Mouse (Mus musculus) layer of hippocampus, adult 18-20 months (tissue): ENCODE data around the gene Creb5. TPM values are rescaled to one million over a fixed set of nuclear protein-coding genes. Genes with fewer than 3 reads are reported as not detected.

Source experiments
- DNase-seq, 2 experiments: peaks; one replicate each; pipeline ENCODE4 v3.0.0; 2022; ENCODE audit warnings: low spot score in 2 of 2
- total RNA-seq, 2 experiments: library from RNA; stranded (reverse); gene quantifications; 2 replicates each; pipeline ENCODE4 v1.2.3; 2021

The Creb5 gene
- total RNA-seq, 2 experiments from 2014 or later = 2.6 to 3.2 TPM

GRCm38 (mm10) chr6:53429891-53430290 lies 142.8 kb downstream of the Creb5 start:
- no peak for DNase-seq

- DNase-seq = no peak
Measured at GRCm38 (mm10) chr6:53445862-53446460, 158.9 kb downstream of the Creb5 start.

GRCm38 (mm10) chr6:53447479-53447878 lies 160.4 kb downstream of the Creb5 start:
- DNase-seq = no peak

GRCm38 (mm10) chr6:53448317-53448870 lies 161.3 kb downstream of the Creb5 start:
- no peak for DNase-seq

GRCm38 (mm10) chr6:53449437-53450173 lies 162.5 kb downstream of the Creb5 start:
- no peak for DNase-seq

GRCm38 (mm10) chr6:53450494-53450893 lies 163.4 kb downstream of the Creb5 start:
- DNase-seq = peak; percentile 59 to 76

- no peak for DNase-seq
Measured at GRCm38 (mm10) chr6:53452240-53452639, 165.2 kb downstream of the Creb5 start.

GRCm38 (mm10) chr6:53455442-53455841 lies 168.4 kb downstream of the Creb5 start:
- DNase-seq = no peak

- no peak for DNase-seq
Measured at GRCm38 (mm10) chr6:53456111-53456510, 169.0 kb downstream of the Creb5 start.

- DNase-seq = no peak
Measured at GRCm38 (mm10) chr6:53459995-53460747, 173.1 kb downstream of the Creb5 start.

- no peak for DNase-seq
Measured at GRCm38 (mm10) chr6:53461056-53461455, 174.0 kb downstream of the Creb5 start.

- no peak for DNase-seq
Measured at GRCm38 (mm10) chr6:53461775-53462770, 175.0 kb downstream of the Creb5 start.

GRCm38 (mm10) chr6:53462802-53463201 lies 175.7 kb downstream of the Creb5 start:
- no peak for DNase-seq

- DNase-seq = no peak
Measured at GRCm38 (mm10) chr6:53463261-53463813, 176.3 kb downstream of the Creb5 start.

GRCm38 (mm10) chr6:53469204-53469603 lies 182.1 kb downstream of the Creb5 start:
- DNase-seq = no peak

GRCm38 (mm10) chr6:53469703-53470102 lies 182.6 kb downstream of the Creb5 start:
- no peak for DNase-seq

GRCm38 (mm10) chr6:53470559-53470958 lies 183.5 kb downstream of the Creb5 start:
- DNase-seq = no peak

- no peak for DNase-seq
Measured at GRCm38 (mm10) chr6:53470999-53471591, 184.0 kb downstream of the Creb5 start.

GRCm38 (mm10) chr6:53472751-53473150 lies 185.7 kb downstream of the Creb5 start:
- DNase-seq = no peak

- DNase-seq = no peak
Measured at GRCm38 (mm10) chr6:53477501-53477900, 190.4 kb downstream of the Creb5 start.
